Mouse (Mus musculus) kidney, postnatal 0 days (tissue): ENCODE measurements around the gene Lrrc45. TPM values are rescaled to one million over a fixed set of nuclear protein-coding genes. Genes with fewer than 3 reads are reported as not detected.
A peak's percentile ranks its signal among the peaks of the same experiment; 100 is the strongest.

Experiments
- ATAC-seq: fragments of 200-750 bp; cut with Nextera tagmentation; replicated peaks from 2 replicates; pipeline ENCODE4 v1.8.0; 2017; ENCODE audit warnings: low read depth, moderate number of reproducible peaks, moderate TSS enrichment, moderate library complexity; ENCODE audit not compliant: low FRiP score
- DNase-seq: peaks from one replicate; pipeline ENCODE4 v3.0.0-alpha.2; 2016; ENCODE audit warnings: low spot score
- H3K27ac ChIP-seq: fragments of 300-500 bp; sonication (generic); 2 replicates; pipeline ENCODE4 v1.5.1; 2014; ENCODE audit warnings: mild to moderate bottlenecking
- H3K27me3 ChIP-seq: fragments of 300-500 bp; sonication (generic); 2 replicates; pipeline ENCODE4 v1.6.1; 2014; ENCODE audit warnings: low read length, mixed read lengths; ENCODE audit not compliant: insufficient read depth
- H3K36me3 ChIP-seq: fragments of 300-500 bp; sonication (generic); 2 replicates; pipeline ENCODE4 v1.6.1; 2014; ENCODE audit warnings: low read length, mixed read lengths; ENCODE audit not compliant: insufficient read depth
- H3K4me1 ChIP-seq: fragments of 300-500 bp; sonication (generic); replicated peaks from 2 replicates; pipeline ENCODE4 v1.6.1; 2014; ENCODE audit warnings: antibody characterized with exemption, low read length, mixed read lengths; ENCODE audit not compliant: insufficient read depth
- H3K4me2 ChIP-seq: fragments of 300-500 bp; sonication (generic); 2 replicates; pipeline ENCODE4 v1.6.1; 2014; ENCODE audit warnings: mild to moderate bottlenecking, low read length, moderate library complexity, mixed read lengths
- H3K4me3 ChIP-seq: fragments of 300-500 bp; sonication (generic); replicated peaks from 2 replicates; pipeline ENCODE4 v1.5.1; 2014; ENCODE audit warnings: low read depth, low read length
- H3K9ac ChIP-seq: fragments of 300-500 bp; sonication (generic); 2 replicates; pipeline ENCODE4 v1.6.1; 2014; ENCODE audit warnings: low read depth, low read length
- H3K9me3 ChIP-seq: fragments of 300-500 bp; sonication (generic); replicated peaks from 2 replicates; pipeline ENCODE4 v1.6.1; 2016; ENCODE audit warnings: low read length, inconsistent platforms, mixed read lengths
- CTCF ChIP-seq: IDR thresholded peaks from 2 replicates; pipeline ENCODE4 v1.5.1; 2016; ENCODE audit warnings: antibody characterized with exemption, low read depth, mild to moderate bottlenecking, moderate library complexity
- WGBS: fragments of 180-500 bp; shearing (Covaris S2); extraction: QIAGEN DNeasy Blood & Tissue Kit; methylation state at CpG from one replicate; pipeline ENCODE4 v1.1.7; 2014; 5-methylcytosine and 5-hydroxymethylcytosine counted together
- polyA plus RNA-seq: library from polyadenylated mRNA; unstranded; fragments of >200 nt; fragmentation: Nextera tagmentation; extraction: Ambion mirVana; gene quantifications from 2 replicates; pipeline ENCODE4 v1.2.1, GENCODE M21; 2015

Lrrc45 gene
- polyA plus RNA-seq, 1 experiment from 2014 or later: 31.3 TPM

DNA sequence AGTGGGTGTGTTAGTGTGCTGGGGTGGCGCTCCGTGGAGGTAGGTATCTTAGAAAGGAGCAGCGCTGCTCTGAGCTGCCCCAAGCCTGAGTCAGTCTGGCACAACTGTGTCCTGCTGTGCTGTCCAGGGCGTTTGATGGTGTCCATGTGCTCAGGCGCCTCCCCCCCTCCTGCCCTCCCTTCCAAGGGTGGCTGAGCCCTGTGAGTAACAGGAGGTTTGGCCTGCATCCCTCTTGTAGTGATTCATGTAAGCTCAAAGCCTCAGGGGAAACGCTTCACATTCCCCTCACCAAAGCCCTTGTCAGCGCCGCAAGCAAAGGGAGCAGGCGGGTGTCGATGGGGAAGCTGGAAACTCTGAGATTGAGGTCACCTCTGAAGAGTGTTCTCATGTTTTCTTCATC lies 16.0 kb upstream of the Lrrc45 start:
- WGBS: 36% methylated on average over 10 of the region's 10 CpGs
- H3K4me3 ChIP-seq: no peak overlapping the region
- H3K27ac ChIP-seq: peak overlapping the region; percentile 5; the same call in 1 of the 2 replicates
- H3K4me2 ChIP-seq: no peak overlapping the region
- H3K27me3 ChIP-seq: no peaks in the 10 kb centered on the region
- peaks cover 23% of the 10 kb centered on the region; the same call in 1 of the 2 replicates for H3K36me3 ChIP-seq
- H3K9ac ChIP-seq: no peak overlapping the region
- ATAC-seq (no peak), DNase-seq (peak; percentile 75)
- peaks cover 15% of the 10 kb centered on the region for H3K4me1 ChIP-seq
- TF ChIP-seq CTCF: no peak
- H3K9me3 ChIP-seq: no peaks in the 10 kb centered on the region

DNA sequence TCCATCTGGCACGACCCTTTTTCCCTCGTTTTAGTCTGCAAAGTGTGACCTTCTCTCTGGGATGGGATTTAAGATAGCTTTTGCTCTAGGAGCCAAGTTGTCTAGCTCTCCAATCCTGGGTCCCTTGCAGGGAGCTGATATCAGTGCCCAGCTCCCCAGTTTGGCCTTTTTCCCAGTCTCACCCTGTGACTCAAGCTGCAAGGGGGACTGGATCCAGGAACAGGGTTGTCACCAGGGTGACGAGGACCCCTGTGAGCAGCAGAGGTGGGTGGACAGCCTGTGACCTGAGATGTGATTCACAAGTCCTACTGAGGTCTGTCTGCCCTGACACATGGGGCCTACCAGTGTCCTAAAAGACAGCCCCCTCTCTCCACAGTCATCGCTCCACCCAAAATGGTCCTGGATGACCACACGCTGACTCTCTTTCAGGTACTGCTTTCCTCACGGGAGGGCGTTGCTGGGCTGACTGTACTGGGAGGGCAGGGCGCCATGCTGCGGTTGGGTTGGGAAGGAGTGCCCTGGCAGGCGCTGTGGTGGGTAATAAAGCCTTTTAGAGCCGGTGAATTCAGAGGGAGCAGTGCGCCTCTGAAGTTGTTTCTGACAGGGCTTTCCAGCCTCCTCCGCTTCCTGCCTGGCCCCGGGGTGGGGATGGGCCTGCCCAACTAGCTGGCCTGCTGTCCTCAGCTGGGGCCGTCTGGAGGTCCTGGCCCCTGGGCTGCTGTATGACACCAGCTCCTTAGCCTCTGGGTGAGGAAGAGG lies 9.8 kb upstream of the Lrrc45 start:
- Histone ChIP-seq H3K4me2 (no peak overlapping the region), H3K9ac (no peak overlapping the region), H3K27me3 (no peaks in the 10 kb centered on the region), H3K9me3 (no peaks in the 10 kb centered on the region), H3K36me3 (peaks cover 17% of the 10 kb centered on the region; the same call in 1 of the 2 replicates), H3K27ac (0 out of 2 replicates have a peak overlapping the region, but pooled peaks have one; percentile 16), H3K4me3 (no peak overlapping the region), H3K4me1 (peaks cover 16% of the 10 kb centered on the region)
- DNase-seq: no peak
- ATAC-seq: no peak
- 33% methylated on average over 15 of the region's 15 CpGs for WGBS
- TF ChIP-seq CTCF: peak; percentile 16; the same call in 1 of the 2 replicates

- WGBS: 34% methylated on average over 8 of the region's 8 CpGs
- no peaks in the 10 kb centered on the region for H3K9me3 ChIP-seq
- no peak for TF ChIP-seq CTCF
- H3K36me3 ChIP-seq: peaks cover 12% of the 10 kb centered on the region; the same call in 1 of the 2 replicates
- DNase-seq (peak; percentile 62), ATAC-seq (peak; percentile 34)
- no peak overlapping the region for H3K9ac ChIP-seq
- H3K4me1 ChIP-seq: peaks cover 16% of the 10 kb centered on the region
- H3K4me3 ChIP-seq: no peak overlapping the region
- H3K4me2 ChIP-seq: no peak overlapping the region
- 0 out of 2 replicates have a peak overlapping the region, but pooled peaks have one; percentile 16 for H3K27ac ChIP-seq
- no peaks in the 10 kb centered on the region for H3K27me3 ChIP-seq
These were observed 9.0 kb upstream of the Lrrc45 start for GRCm38 (mm10) chr11:120704486-120705325.

- DNase-seq (no peak), ATAC-seq (no peak)
- Histone ChIP-seq H3K9ac (no peak overlapping the region), H3K4me1 (peaks cover 16% of the 10 kb centered on the region), H3K4me3 (no peak overlapping the region), H3K9me3 (no peaks in the 10 kb centered on the region), H3K36me3 (peaks cover 14% of the 10 kb centered on the region; the same call in 1 of the 2 replicates), H3K27ac (no peak overlapping the region), H3K27me3 (no peaks in the 10 kb centered on the region), H3K4me2 (no peak overlapping the region)
- 61% methylated on average over 5 of the region's 5 CpGs for WGBS
- TF ChIP-seq CTCF: no peak
These were observed 7.6 kb upstream of the Lrrc45 start for GRCm38 (mm10) chr11:120706120-120706519.

DNA sequence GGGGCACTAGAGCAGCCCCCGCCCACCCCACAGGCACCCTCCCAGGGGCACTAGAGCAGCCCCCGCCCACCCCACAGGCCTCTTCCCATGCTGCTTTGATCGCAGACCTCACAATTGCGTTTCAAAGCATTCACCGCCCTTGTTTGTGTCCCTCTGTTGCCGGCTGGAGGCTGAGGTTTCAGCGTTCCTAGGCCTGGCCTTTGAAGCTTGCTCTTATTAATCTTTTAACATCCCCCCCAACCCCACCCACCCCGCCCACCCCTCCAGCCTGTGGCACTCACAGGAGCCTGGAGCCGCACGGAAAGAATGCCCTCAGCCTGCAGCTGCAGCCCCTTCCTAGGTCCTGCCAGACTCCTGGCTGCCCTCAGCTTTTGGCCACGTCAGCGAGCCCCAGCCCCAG lies 6.5 kb upstream of the Lrrc45 start:
- Histone ChIP-seq H3K27me3 (no peaks in the 10 kb centered on the region), H3K9me3 (no peaks in the 10 kb centered on the region), H3K4me3 (no peak overlapping the region), H3K9ac (no peak overlapping the region), H3K4me2 (no peak overlapping the region), H3K36me3 (0 out of 2 replicates have a peak, but pooled peaks cover 10% of the 10 kb centered on the region), H3K27ac (no peak overlapping the region), H3K4me1 (peaks cover 16% of the 10 kb centered on the region)
- peak; percentile 28 for DNase-seq
- TF ChIP-seq CTCF: no peak
- 15% methylated on average over 12 of the region's 12 CpGs for WGBS
- no peak for ATAC-seq

DNA sequence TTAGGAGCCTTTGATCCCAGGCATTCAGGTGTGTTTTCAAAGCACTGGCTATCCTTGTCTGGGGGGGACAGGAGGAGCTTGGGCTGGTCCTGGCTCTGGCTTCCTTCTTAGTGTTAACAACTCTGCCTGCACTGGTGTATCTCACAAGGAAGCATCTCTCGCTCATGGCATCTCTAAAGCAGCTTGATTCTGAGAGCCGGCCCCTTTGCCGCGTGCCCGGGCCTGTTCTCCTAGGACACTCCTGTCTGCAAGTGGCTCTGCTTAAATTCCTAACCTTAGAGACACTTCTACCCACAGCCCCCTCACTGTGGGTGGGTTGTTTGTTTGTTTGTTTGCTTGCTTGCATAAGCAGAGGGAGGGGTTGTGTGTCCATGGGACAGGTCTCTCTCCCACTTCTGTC lies 5.8 kb upstream of the Lrrc45 start:
- no peak overlapping the region for H3K27ac ChIP-seq
- H3K4me3 ChIP-seq: no peak overlapping the region
- no peak for ATAC-seq
- no peaks in the 10 kb centered on the region for H3K9me3 ChIP-seq
- H3K4me1 ChIP-seq: peaks cover 24% of the 10 kb centered on the region
- no peaks in the 10 kb centered on the region for H3K27me3 ChIP-seq
- DNase-seq: no peak
- WGBS: 36% methylated on average over 5 of the region's 5 CpGs
- no peak for TF ChIP-seq CTCF
- H3K36me3 ChIP-seq: 0 out of 2 replicates have a peak, but pooled peaks cover 10% of the 10 kb centered on the region
- no peak overlapping the region for H3K9ac ChIP-seq
- no peak overlapping the region for H3K4me2 ChIP-seq
